Mouse (Mus musculus): Measurements from ENCODE around the gene Acox1.

The Acox1 gene

GRCm38 (mm10) chr11:116213877-116214510 lies 15.1 kb upstream of the Acox1 start:
- no peak for DNase-seq (ENCODE audit: low read depth in 2 of 2, low spot score in 2 of 2)

- DNase-seq (ENCODE audit: low read depth in 2 of 2, low spot score in 2 of 2) = no peak
These were observed 14.0 kb upstream of the Acox1 start for GRCm38 (mm10) chr11:116212847-116213246.

- no peak for DNase-seq (ENCODE audit: low read depth in 2 of 2, low spot score in 2 of 2)
These were observed 11.9 kb upstream of the Acox1 start for GRCm38 (mm10) chr11:116210696-116211095.

- DNase-seq (ENCODE audit: low read depth in 2 of 2, low spot score in 2 of 2) = no peak
These were observed 10.4 kb upstream of the Acox1 start for GRCm38 (mm10) chr11:116209257-116209656.

- no peak for DNase-seq (ENCODE audit: low read depth in 2 of 2, low spot score in 2 of 2)
These were observed 9.8 kb upstream of the Acox1 start for GRCm38 (mm10) chr11:116208660-116209059.

GRCm38 (mm10) chr11:116206678-116207077 lies 7.8 kb upstream of the Acox1 start:
- DNase-seq (ENCODE audit: low read depth in 2 of 2, low spot score in 2 of 2) = no peak

GRCm38 (mm10) chr11:116203150-116203549 lies 4.3 kb upstream of the Acox1 start:
- DNase-seq (ENCODE audit: low read depth in 2 of 2, low spot score in 2 of 2) = no peak

- DNase-seq (ENCODE audit: low read depth in 2 of 2, low spot score in 2 of 2) = no peak
These were observed 2.3 kb upstream of the Acox1 start for GRCm38 (mm10) chr11:116201151-116201550.

GRCm38 (mm10) chr11:116198132-116198531 lies 713 bp downstream of the Acox1 start:
- peak in 1 of 2 experiments; percentile 7 for DNase-seq (ENCODE audit: low read depth in 2 of 2, low spot score in 2 of 2)

GRCm38 (mm10) chr11:116197584-116197906 lies 1.3 kb downstream of the Acox1 start:
- no peak for DNase-seq (ENCODE audit: low read depth in 2 of 2, low spot score in 2 of 2)

- DNase-seq (ENCODE audit: low read depth in 2 of 2, low spot score in 2 of 2) = no peak
These were observed 1.8 kb downstream of the Acox1 start for GRCm38 (mm10) chr11:116196866-116197583.

GRCm38 (mm10) chr11:116196336-116196735 lies 2.5 kb downstream of the Acox1 start:
- DNase-seq (ENCODE audit: low read depth in 2 of 2, low spot score in 2 of 2) = no peak

GRCm38 (mm10) chr11:116195252-116195651 lies 3.6 kb downstream of the Acox1 start:
- no peak for DNase-seq (ENCODE audit: low read depth in 2 of 2, low spot score in 2 of 2)

- no peak for DNase-seq (ENCODE audit: low read depth in 2 of 2, low spot score in 2 of 2)
These were observed 4.2 kb downstream of the Acox1 start for GRCm38 (mm10) chr11:116194619-116195018.

- DNase-seq (ENCODE audit: low read depth in 2 of 2, low spot score in 2 of 2) = no peak
These were observed 11.5 kb downstream of the Acox1 start for GRCm38 (mm10) chr11:116187226-116187930.

- no peak for DNase-seq (ENCODE audit: low read depth in 2 of 2, low spot score in 2 of 2)
These were observed 12.5 kb downstream of the Acox1 start for GRCm38 (mm10) chr11:116186360-116186759.

GRCm38 (mm10) chr11:116185836-116186235 lies 13.0 kb downstream of the Acox1 start:
- no peak for DNase-seq (ENCODE audit: low read depth in 2 of 2, low spot score in 2 of 2)

- DNase-seq (ENCODE audit: low read depth in 2 of 2, low spot score in 2 of 2) = no peak
These were observed 20.3 kb downstream of the Acox1 start for GRCm38 (mm10) chr11:116178411-116179121.

- no peak for DNase-seq (ENCODE audit: low read depth in 2 of 2, low spot score in 2 of 2)
These were observed 22.8 kb downstream of the Acox1 start for GRCm38 (mm10) chr11:116176010-116176409.

GRCm38 (mm10) chr11:116174775-116175448 lies 23.9 kb downstream of the Acox1 start:
- no peak for DNase-seq (ENCODE audit: low read depth in 2 of 2, low spot score in 2 of 2)

- DNase-seq (ENCODE audit: low read depth in 2 of 2, low spot score in 2 of 2) = no peak
These were observed 26.9 kb downstream of the Acox1 start for GRCm38 (mm10) chr11:116171959-116172358.
